Comparison of ENCODE assay signal across 8 mouse cellular contexts in genomic region chr13:21790601-21791283, GRCm38 (mm10). TPM values are rescaled to one million over a fixed set of nuclear protein-coding genes. Genes with fewer than 3 reads are reported as not detected.
DNase-seq lines count a peak whose midpoint lies in the region; ATAC-seq and TF ChIP-seq lines count a peak whose summit lies in the region.

No protein-coding gene starts in this region.

- no peak for ATAC-seq in forebrain, embryonic 16.5 days
- no peak for ATAC-seq in liver, postnatal 0 days

- no peak for TF ChIP-seq POLR2A in lung, adult 2 months (IDR thresholded peaks at IDR 0.05; ENCODE audit: borderline replicate concordance, extremely low read depth, low read depth, low read length)

- no peak overlapping the region for H3K9ac ChIP-seq in forebrain, embryonic 16.5 days (replicated peaks; ENCODE audit: low read depth, low read length)
- peak overlapping the region; percentile 44; the same call in 1 of the 2 replicates for H3K9ac ChIP-seq in liver, postnatal 0 days (replicated peaks)

- H3K27me3 ChIP-seq in forebrain, embryonic 16.5 days (replicated peaks; ENCODE audit: control insufficient read depth, insufficient read depth, low read length), result no peaks in the 10 kb centered on the region
- no peaks in the 10 kb centered on the region for H3K27me3 ChIP-seq in liver, postnatal 0 days (ENCODE audit: insufficient read depth, low read length)

- peak; percentile 75 for DNase-seq in heart, adult 11 months
- no peak for DNase-seq in heart, postnatal 36 days
- DNase-seq in ES-CJ7 (ENCODE audit: low read depth, low spot score), result peak; percentile 85
- no peak for DNase-seq in liver, postnatal 0 days
- no peak for DNase-seq in layer of hippocampus, adult 8-10 months (ENCODE audit: low spot score in 2 of 2)
- no peak for DNase-seq in T-cell, adult 2 months (ENCODE audit: low spot score)
- DNase-seq in lung, adult 2 months, result no peak

- WGBS in forebrain, embryonic 16.5 days, result 7% methylated on average over 18 of the region's 18 CpGs
- 32% methylated on average over 17 of the region's 18 CpGs for WGBS in liver, postnatal 0 days (ENCODE audit: insufficient replicate concordance)
- WGBS in lung, adult 2 months, result 20% methylated on average over 18 of the region's 18 CpGs

- H3K4me2 ChIP-seq in forebrain, embryonic 16.5 days (ENCODE audit: low read length), result peak overlapping the region; percentile 29; the same call in 1 of the 2 replicates
- H3K4me2 ChIP-seq in liver, postnatal 0 days (ENCODE audit: low read depth, low read length), result peak overlapping the region; percentile 54

- H3K27ac ChIP-seq in forebrain, embryonic 16.5 days (ENCODE audit: low read length), result no peak overlapping the region
- H3K27ac ChIP-seq in liver, postnatal 0 days (ENCODE audit: low read depth), result no peak overlapping the region

- H3K4me1 ChIP-seq in forebrain, embryonic 16.5 days (replicated peaks; ENCODE audit: control insufficient read depth, insufficient read depth, low read length), result peaks cover 17% of the 10 kb centered on the region
- H3K4me1 ChIP-seq in liver, postnatal 0 days (ENCODE audit: insufficient read depth), result peaks cover 14% of the 10 kb centered on the region
- no peaks in the 10 kb centered on the region for H3K4me1 ChIP-seq in lung, adult 2 months (ENCODE audit: control insufficient read depth, insufficient read depth, low read length)

- intact Hi-C loops in heart, postnatal 36 days (cut with DNase I), result no loop called here

- H3K4me3 ChIP-seq in forebrain, embryonic 16.5 days (replicated peaks; ENCODE audit: low read length), result no peak overlapping the region
- H3K4me3 ChIP-seq in liver, postnatal 0 days (ENCODE audit: low read depth, low read length), result no peak overlapping the region
- no peak overlapping the region for H3K4me3 ChIP-seq in lung, adult 2 months (replicated peaks; ENCODE audit: extremely low read depth, low read depth, low read length)

- H3K9me3 ChIP-seq in forebrain, embryonic 16.5 days (ENCODE audit: control insufficient read depth, low read length), result no peaks in the 10 kb centered on the region
- no peaks in the 10 kb centered on the region for H3K9me3 ChIP-seq in liver, postnatal 0 days (ENCODE audit: low read length)

- TF ChIP-seq EP300 in liver, postnatal 0 days (IDR thresholded peaks at IDR 0.05; ENCODE audit: low read depth), result no peak

- H3K36me3 ChIP-seq in forebrain, embryonic 16.5 days (ENCODE audit: control insufficient read depth, insufficient read depth), result no peaks in the 10 kb centered on the region
- no peaks in the 10 kb centered on the region for H3K36me3 ChIP-seq in liver, postnatal 0 days (replicated peaks; ENCODE audit: insufficient read depth, low read length)

- TF ChIP-seq CTCF in liver, postnatal 0 days (IDR thresholded peaks at IDR 0.05; ENCODE audit: low read depth), result no peak
- TF ChIP-seq CTCF in lung, adult 2 months (IDR thresholded peaks at IDR 0.05; ENCODE audit: insufficient read depth, low read length), result no peak

RNA-seq across cellular contexts. Expression of gene Hist1h2bp, which starts 3.5 kb away (rescaled TPM):
- 1 to 10 TPM; 5.4 to 5.7 TPM for total RNA-seq in heart, postnatal 36 days (2021)
- 2.0 TPM in 1 of 2 replicates, not detected in the other for polyA plus RNA-seq in forebrain, embryonic 16.5 days (2015; fragmentation: Nextera tagmentation; extraction: Ambion mirVana)
- 2.4 and 4.6 TPM in 2 replicates for polyA plus RNA-seq in liver, postnatal 0 days (2015; fragmentation: Nextera tagmentation; extraction: Ambion mirVana)
- 10 to 100 TPM in 1 of 4 experiments, 1 to 10 TPM in 3; 3.1 to 11.6 (median 5.9) TPM for total RNA-seq in layer of hippocampus, adult 8-10 months (2022)
- polyA plus RNA-seq in lung, adult 2 months (2012; rRNA removed), result not detected in 2 replicates

RNA-seq across cellular contexts. Expression of gene Hist1h2an, which starts 3.7 kb away (rescaled TPM):
- total RNA-seq in heart, postnatal 36 days (2021), result 1 to 10 TPM; 1.0 to 2.1 TPM
- 1.7 TPM in 1 of 2 replicates, not detected in the other for polyA plus RNA-seq in forebrain, embryonic 16.5 days (2015; fragmentation: Nextera tagmentation; extraction: Ambion mirVana)
- polyA plus RNA-seq in liver, postnatal 0 days (2015; fragmentation: Nextera tagmentation; extraction: Ambion mirVana), result 8.4 and 11.4 TPM in 2 replicates
- 1 to 10 TPM in 1 of 4 experiments, not detected in 3; 3.2 TPM for total RNA-seq in layer of hippocampus, adult 8-10 months (2022)
- 1.1 and 1.4 TPM in 2 replicates for polyA plus RNA-seq in lung, adult 2 months (2012; rRNA removed)

RNA-seq across cellular contexts. Expression of gene Hist1h3i, which starts 7.6 kb away (rescaled TPM):
- 10 to 100 TPM; 22.6 to 23.7 TPM for total RNA-seq in heart, postnatal 36 days (2021)
- 49.1 and 60.2 TPM in 2 replicates for polyA plus RNA-seq in forebrain, embryonic 16.5 days (2015; fragmentation: Nextera tagmentation; extraction: Ambion mirVana)
- polyA plus RNA-seq in liver, postnatal 0 days (2015; fragmentation: Nextera tagmentation; extraction: Ambion mirVana), result 95.1 and 107 TPM in 2 replicates
- total RNA-seq in layer of hippocampus, adult 8-10 months (2022), result 10 to 100 TPM; 32.9 to 72.6 (median 47.3) TPM
- 3.3 and 8.0 TPM in 2 replicates for polyA plus RNA-seq in lung, adult 2 months (2012; rRNA removed)

RNA-seq across cellular contexts. Expression of gene Hist1h1b, which starts 10.3 kb away (rescaled TPM):
- 10 to 100 TPM in 1 of 2 experiments, 1 to 10 TPM in 1; 9.8 to 10.6 TPM for total RNA-seq in heart, postnatal 36 days (2021)
- 6.5 and 7.8 TPM in 2 replicates for polyA plus RNA-seq in forebrain, embryonic 16.5 days (2015; fragmentation: Nextera tagmentation; extraction: Ambion mirVana)
- polyA plus RNA-seq in liver, postnatal 0 days (2015; fragmentation: Nextera tagmentation; extraction: Ambion mirVana), result 20.0 and 27.9 TPM in 2 replicates
- 1 to 10 TPM; 3.8 to 6.5 (median 5.9) TPM for total RNA-seq in layer of hippocampus, adult 8-10 months (2022)
- 0.41 and 0.57 TPM in 2 replicates for polyA plus RNA-seq in lung, adult 2 months (2012; rRNA removed)

RNA-seq across cellular contexts. Expression of gene Hist1h2bq, which starts 19.3 kb away (rescaled TPM):
- 10 to 100 TPM; 35.1 to 36.5 TPM for total RNA-seq in heart, postnatal 36 days (2021)
- polyA plus RNA-seq in forebrain, embryonic 16.5 days (2015; fragmentation: Nextera tagmentation; extraction: Ambion mirVana), result 7.9 and 8.0 TPM in 2 replicates
- polyA plus RNA-seq in liver, postnatal 0 days (2015; fragmentation: Nextera tagmentation; extraction: Ambion mirVana), result 14.3 and 15.4 TPM in 2 replicates
- total RNA-seq in layer of hippocampus, adult 8-10 months (2022), result 10 to 100 TPM; 26.8 to 44.1 (median 30.6) TPM
- polyA plus RNA-seq in lung, adult 2 months (2012; rRNA removed), result 4.7 and 5.0 TPM in 2 replicates

Comparison
In these comparisons a context has a peak if more than half of its experiments do, and no peak if none do; other contexts are left out.
1. DNase-seq: peak in heart, adult 11 months (single experiment) and ES-CJ7 (single experiment); none in heart, postnatal 36 days (0 of 2), liver, postnatal 0 days (single experiment), layer of hippocampus, adult 8-10 months (0 of 2), T-cell, adult 2 months (single experiment) and lung, adult 2 months (single experiment).